Mouse (Mus musculus): ENCODE results near the gene Vamp1. TPM values are rescaled to one million over a fixed set of nuclear protein-coding genes. Genes with fewer than 3 reads are reported as not detected.

Vamp1 gene
- total and polyA plus RNA-seq, 3 experiments, result 1.5 to 5.5 TPM; not detected in 1

GRCm38 (mm10) chr6:125193390-125193789, 22.0 kb upstream of the Vamp1 start (continued):
- TF ChIP-seq NELFE (IDR thresholded peaks at IDR 0.05; ENCODE audit: low read depth, low read length), result no peak
- no peak; a peak in 1 of 4 replicates for TF ChIP-seq POLR2A (IDR thresholded peaks at IDR 0.05; ENCODE audit: control insufficient read depth in 1 of 2, insufficient read depth in 1 of 2, low read depth in 1 of 2, low read length in 2 of 2, poor library complexity in 1 of 2)

GRCm38 (mm10) chr6:125195541-125196075, 19.7 kb upstream of the Vamp1 start:
- peaks cover 0 to 6% of the 10 kb centered on the region in 2 experiments; a peak in 2 of 4 replicates for H3K4me1 ChIP-seq (ENCODE audit: control insufficient read depth in 1 of 2, insufficient read depth in 2 of 2, low read length in 2 of 2)
- H3K27ac ChIP-seq (ENCODE audit: control insufficient read depth, low read depth, low read length), result no peak overlapping the region
- TF ChIP-seq POLR2AphosphoS2 (IDR thresholded peaks at IDR 0.05; ENCODE audit: low read length) (no peak), POLR2AphosphoS5 (IDR thresholded peaks at IDR 0.05; ENCODE audit: borderline replicate concordance, low read depth, low read length) (no peak), MAZ (IDR thresholded peaks at IDR 0.05; ENCODE audit: low read depth, low read length) (no peak), USF1 (IDR thresholded peaks at IDR 0.05; ENCODE audit: low read depth, low read length) (no peak), CHD2 (IDR thresholded peaks at IDR 0.05; ENCODE audit: low read length) (no peak), POLR2A (IDR thresholded peaks at IDR 0.05; ENCODE audit: control insufficient read depth in 1 of 2, insufficient read depth in 1 of 2, low read depth in 1 of 2, low read length in 2 of 2, poor library complexity in 1 of 2) (no peak)
- no peak overlapping the region for H3K9ac ChIP-seq (ENCODE audit: control insufficient read depth, low read depth, low read length, poor library complexity, severe bottlenecking)
- H3K27me3 ChIP-seq (ENCODE audit: control insufficient read depth in 1 of 2, insufficient read depth in 2 of 2, low read length in 2 of 2), result no peaks in the 10 kb centered on the region
- H3K36me3 ChIP-seq (ENCODE audit: control insufficient read depth in 1 of 2, insufficient read depth in 2 of 2, low read length in 2 of 2), result peaks cover 8 to 14% of the 10 kb centered on the region in 2 experiments
- H3K9me3 ChIP-seq (replicated peaks; ENCODE audit: insufficient read depth, low read length), result no peaks in the 10 kb centered on the region
- no peak for DNase-seq (ENCODE audit: low read depth, low spot score)
- H3K79me2 ChIP-seq (ENCODE audit: control insufficient read depth, insufficient read depth, low read length, poor library complexity), result peaks cover 23% of the 10 kb centered on the region
- no peak overlapping the region for H3K4me3 ChIP-seq (ENCODE audit: control insufficient read depth in 1 of 2, insufficient read depth in 1 of 2, low read depth in 2 of 2, low read length in 2 of 2)

- TF ChIP-seq EP300 (IDR thresholded peaks at IDR 0.05; ENCODE audit: low read depth in 1 of 2, low read length in 2 of 2) (no peak), POLR2AphosphoS5 (IDR thresholded peaks at IDR 0.05; ENCODE audit: borderline replicate concordance, low read depth, low read length) (no peak)
- Histone ChIP-seq H3K27me3 (ENCODE audit: control insufficient read depth in 1 of 2, insufficient read depth in 2 of 2, low read length in 2 of 2) (no peaks in the 10 kb centered on the region), H3K79me2 (ENCODE audit: control insufficient read depth, insufficient read depth, low read length, poor library complexity) (peaks cover 16% of the 10 kb centered on the region), H3K4me3 (ENCODE audit: control insufficient read depth in 1 of 2, insufficient read depth in 1 of 2, low read depth in 2 of 2, low read length in 2 of 2) (no peak overlapping the region), H3K9me3 (replicated peaks; ENCODE audit: insufficient read depth, low read length) (no peaks in the 10 kb centered on the region), H3K36me3 (ENCODE audit: control insufficient read depth in 1 of 2, insufficient read depth in 2 of 2, low read length in 2 of 2) (peaks cover 8 to 14% of the 10 kb centered on the region in 2 experiments), H3K4me1 (ENCODE audit: control insufficient read depth in 1 of 2, insufficient read depth in 2 of 2, low read length in 2 of 2) (peaks cover 0 to 6% of the 10 kb centered on the region in 2 experiments; a peak in 2 of 4 replicates), H3K27ac (ENCODE audit: control insufficient read depth, low read depth, low read length) (no peak overlapping the region), H3K9ac (ENCODE audit: control insufficient read depth, low read depth, low read length, poor library complexity, severe bottlenecking) (no peak overlapping the region)
- no peak for DNase-seq (ENCODE audit: low read depth, low spot score)
These were observed 19.1 kb upstream of the Vamp1 start for GRCm38 (mm10) chr6:125196301-125196700.

- Histone ChIP-seq H3K27ac (ENCODE audit: control insufficient read depth, low read depth, low read length) (no peak overlapping the region), H3K4me1 (ENCODE audit: control insufficient read depth in 1 of 2, insufficient read depth in 2 of 2, low read length in 2 of 2) (peaks cover 0 to 6% of the 10 kb centered on the region in 2 experiments; a peak in 2 of 4 replicates), H3K79me2 (ENCODE audit: control insufficient read depth, insufficient read depth, low read length, poor library complexity) (peaks cover 13% of the 10 kb centered on the region), H3K4me3 (ENCODE audit: control insufficient read depth in 1 of 2, insufficient read depth in 1 of 2, low read depth in 2 of 2, low read length in 2 of 2) (no peak overlapping the region), H3K9me3 (replicated peaks; ENCODE audit: insufficient read depth, low read length) (no peaks in the 10 kb centered on the region), H3K27me3 (ENCODE audit: control insufficient read depth in 1 of 2, insufficient read depth in 2 of 2, low read length in 2 of 2) (no peaks in the 10 kb centered on the region), H3K9ac (ENCODE audit: control insufficient read depth, low read depth, low read length, poor library complexity, severe bottlenecking) (no peak overlapping the region), H3K36me3 (ENCODE audit: control insufficient read depth in 1 of 2, insufficient read depth in 2 of 2, low read length in 2 of 2) (peaks cover 8 to 14% of the 10 kb centered on the region in 2 experiments)
- DNase-seq (ENCODE audit: low read depth, low spot score), result no peak
- TF ChIP-seq CHD2 (IDR thresholded peaks at IDR 0.05; ENCODE audit: low read length), result no peak
- no peak for TF ChIP-seq ETS1 (IDR thresholded peaks at IDR 0.05; ENCODE audit: low read depth, low read length)
These were observed 18.2 kb upstream of the Vamp1 start for GRCm38 (mm10) chr6:125197166-125197565.
